Mouse (Mus musculus) MEL (cell line): ENCODE measurements around the gene Map2k5. TPM values are rescaled to one million over a fixed set of nuclear protein-coding genes. Genes with fewer than 3 reads are reported as not detected.

ENCODE experiments used
- DNase-seq: peaks from one replicate; pipeline ENCODE4 v3.0.0; 2011; ENCODE audit warnings: low read depth, low spot score
- H3K27ac ChIP-seq: 2 replicates; pipeline ENCODE4 v1.5.1; 2012; ENCODE audit warnings: low read depth, mild to moderate bottlenecking, control low read depth, low read length, moderate library complexity; ENCODE audit not compliant: control insufficient read depth
- H3K27me3 ChIP-seq, 2 experiments: fragments of 150-350 bp in 1 of 2; sonication (generic) in 1 of 2; 2 replicates each; pipeline ENCODE4 v1.6.1; 2012; ENCODE audit warnings: low read length in 2 of 2, mild to moderate bottlenecking in 2 of 2, improper control_type of control experiment in 1 of 2, moderate library complexity in 1 of 2; ENCODE audit not compliant: insufficient read depth in 2 of 2, control insufficient read depth in 1 of 2
- H3K36me3 ChIP-seq, 2 experiments: 2 replicates each; pipeline ENCODE4 v1.6.1; 2012 to 2014; ENCODE audit warnings: low read length in 2 of 2, improper control_type of control experiment in 1 of 2, inconsistent platforms in 1 of 2, mild to moderate bottlenecking in 1 of 2; ENCODE audit not compliant: insufficient read depth in 2 of 2, control insufficient read depth in 1 of 2
- H3K4me1 ChIP-seq, 2 experiments: fragments of 150-350 bp in 1 of 2; sonication (generic) in 1 of 2; 2 replicates each; pipeline ENCODE4 v1.6.1; 2012; ENCODE audit warnings: low read length in 2 of 2, improper control_type of control experiment in 1 of 2, mild to moderate bottlenecking in 1 of 2; ENCODE audit not compliant: insufficient read depth in 2 of 2, control insufficient read depth in 1 of 2
- H3K4me3 ChIP-seq, 2 experiments: fragments of 150-350 bp in 1 of 2; sonication (generic) in 1 of 2; 2 replicates each; pipeline ENCODE4 v1.5.1; 2012; ENCODE audit warnings: low read depth in 2 of 2, low read length in 2 of 2, mild to moderate bottlenecking in 2 of 2, moderate library complexity in 2 of 2, control low read depth in 1 of 2, improper control_type of control experiment in 1 of 2; ENCODE audit not compliant: control insufficient read depth in 1 of 2, insufficient read depth in 1 of 2
- H3K79me2 ChIP-seq: 2 replicates; pipeline ENCODE4 v1.6.1; 2012; ENCODE audit warnings: mild to moderate bottlenecking, low read length, moderate library complexity; ENCODE audit not compliant: control insufficient read depth, poor library complexity, insufficient read depth
- H3K9ac ChIP-seq: 2 replicates; pipeline ENCODE4 v1.6.1; 2012; ENCODE audit warnings: low read depth, mild to moderate bottlenecking, control low read depth, low read length, moderate library complexity; ENCODE audit not compliant: control insufficient read depth, poor library complexity, severe bottlenecking
- H3K9me3 ChIP-seq: fragments of 150-350 bp; sonication (generic); replicated peaks from 2 replicates; pipeline ENCODE4 v1.6.1; 2012; ENCODE audit warnings: mild to moderate bottlenecking, low read length, improper control_type of control experiment, moderate library complexity; ENCODE audit not compliant: insufficient read depth
- BHLHE40 ChIP-seq: IDR thresholded peaks from 2 replicates; pipeline ENCODE4 v1.6.1; 2012; ENCODE audit warnings: low read depth, mild to moderate bottlenecking, inconsistent platforms, low read length, improper control_type of control experiment, borderline replicate concordance
- CHD1 ChIP-seq: IDR thresholded peaks from 2 replicates; pipeline ENCODE4 v1.6.1; 2012; ENCODE audit warnings: low read depth, mild to moderate bottlenecking, inconsistent platforms, low read length, improper control_type of control experiment
- CTCF ChIP-seq, 3 experiments: IDR thresholded peaks in 2 of 3; conservative IDR thresholded peaks in 1 of 3; 2 replicates each; pipeline ENCODE4 v1.5.1; 2011 to 2012; ENCODE audit warnings: low read length in 3 of 3, low read depth in 2 of 3, mild to moderate bottlenecking in 2 of 3, improper control_type of control experiment in 1 of 3, inconsistent platforms in 1 of 3, mixed read lengths in 1 of 3, moderate library complexity in 1 of 3; ENCODE audit not compliant: control insufficient read depth in 1 of 3, insufficient read depth in 1 of 3, poor library complexity in 1 of 3, severe bottlenecking in 1 of 3
- EP300 ChIP-seq, 2 experiments: IDR thresholded peaks; 2 replicates each; pipeline ENCODE4 v1.6.1; 2011; ENCODE audit warnings: improper control_type of control experiment in 2 of 2, low read length in 2 of 2, low read depth in 1 of 2, mild to moderate bottlenecking in 1 of 2
- JUND ChIP-seq: IDR thresholded peaks from 2 replicates; pipeline ENCODE4 v1.6.1; 2011; ENCODE audit warnings: low read depth, mild to moderate bottlenecking, improper control_type of control experiment, low read length
- KAT2A ChIP-seq: conservative IDR thresholded peaks from 2 replicates; pipeline ENCODE4 v1.6.1; 2012; ENCODE audit warnings: low read depth, low read length, improper control_type of control experiment, inconsistent platforms
- MAX ChIP-seq: IDR thresholded peaks from 2 replicates; pipeline ENCODE4 v1.6.1; 2011; ENCODE audit warnings: low read length, improper control_type of control experiment
- MEF2A ChIP-seq: IDR thresholded peaks from 2 replicates; pipeline ENCODE4 v1.6.1; 2014; ENCODE audit warnings: low read depth, mild to moderate bottlenecking, inconsistent platforms, low read length, improper control_type of control experiment; ENCODE audit not compliant: poor library complexity, insufficient replicate concordance, severe bottlenecking; ENCODE audit errors: extremely low read depth
- MYB ChIP-seq: IDR thresholded peaks from 2 replicates; pipeline ENCODE4 v1.6.1; 2011; ENCODE audit warnings: mild to moderate bottlenecking, low read depth, low read length, improper control_type of control experiment
- MYC ChIP-seq: IDR thresholded peaks from 2 replicates; pipeline ENCODE4 v1.6.1; 2011; ENCODE audit warnings: low read depth, mild to moderate bottlenecking, low read length, improper control_type of control experiment, moderate library complexity
- NRF1 ChIP-seq: IDR thresholded peaks from 2 replicates; pipeline ENCODE4 v1.6.1; 2014; ENCODE audit warnings: low read depth, mild to moderate bottlenecking, inconsistent platforms, low read length, improper control_type of control experiment, moderate library complexity; ENCODE audit not compliant: poor library complexity, insufficient read depth, severe bottlenecking
- POLR2AphosphoS2 ChIP-seq: IDR thresholded peaks from 2 replicates; pipeline ENCODE4 v1.6.1; 2011; ENCODE audit warnings: low read length, improper control_type of control experiment
- RAD21 ChIP-seq: IDR thresholded peaks from 2 replicates; pipeline ENCODE4 v1.6.1; 2011; ENCODE audit warnings: mild to moderate bottlenecking, low read depth, low read length, improper control_type of control experiment
- RCOR1 ChIP-seq: IDR thresholded peaks from 2 replicates; pipeline ENCODE4 v1.6.1; 2012; ENCODE audit warnings: low read depth, mild to moderate bottlenecking, inconsistent platforms, low read length, improper control_type of control experiment
- TAL1 ChIP-seq: IDR thresholded peaks from 2 replicates; pipeline ENCODE4 v1.6.1; 2012; ENCODE audit warnings: mild to moderate bottlenecking, inconsistent platforms, low read length, moderate library complexity, mixed read lengths
- TCF12 ChIP-seq: IDR thresholded peaks from 2 replicates; pipeline ENCODE4 v1.6.1; 2014; ENCODE audit warnings: low read depth, mild to moderate bottlenecking, inconsistent platforms, low read length, improper control_type of control experiment, moderate library complexity
- USF1 ChIP-seq: IDR thresholded peaks from 2 replicates; pipeline ENCODE4 v1.6.1; 2014; ENCODE audit warnings: low read depth, mild to moderate bottlenecking, inconsistent platforms, low read length, improper control_type of control experiment, moderate library complexity
- ZC3H11A ChIP-seq: IDR thresholded peaks from 2 replicates; pipeline ENCODE4 v1.6.1; 2012; ENCODE audit warnings: low read depth, mild to moderate bottlenecking, inconsistent platforms, low read length, improper control_type of control experiment
- ZKSCAN1 ChIP-seq: IDR thresholded peaks from 2 replicates; pipeline ENCODE4 v1.6.1; 2012; ENCODE audit warnings: low read depth, mild to moderate bottlenecking, inconsistent platforms, low read length, improper control_type of control experiment, moderate library complexity
- ZNF384 ChIP-seq: IDR thresholded peaks from 2 replicates; pipeline ENCODE4 v1.6.1; 2012; ENCODE audit warnings: low read depth, mild to moderate bottlenecking, inconsistent platforms, low read length, improper control_type of control experiment
- polyA plus RNA-seq, 2 experiments: library from polyadenylated mRNA; stranded (reverse) in 1 of 2; unstranded in 1 of 2; fragments of >175 nt in 1 of 2; fragments of >200 nt in 1 of 2; gene quantifications; 2 replicates each; pipeline versions ENCODE4 v1.2.1 to v1.2.4; 2012; ENCODE audit warnings: low replicate concordance in 2 of 2, low read depth in 1 of 2; ENCODE audit not compliant: insufficient read length in 2 of 2, insufficient read depth in 1 of 2, missing spikeins in 1 of 2
- total RNA-seq: library from RNA; depleted of rRNA; stranded (reverse); fragments of 300-350 nt; gene quantifications from 2 replicates; pipeline ENCODE4 v1.2.3, GENCODE M21; 2012

Map2k5 gene
- total and polyA plus RNA-seq, 3 experiments: 9.6 to 29.1 TPM; not detected in 1

GRCm38 (mm10) chr9:63356278-63356677 is 21.4 kb downstream of the Map2k5 start:
- H3K36me3 ChIP-seq: no peaks in the 10 kb centered on the region; a peak in 1 of 4 replicates
- H3K9ac ChIP-seq: no peak overlapping the region
- DNase-seq: no peak

GRCm38 (mm10) chr9:63354168-63354567 is 23.5 kb downstream of the Map2k5 start:
- H3K9ac ChIP-seq: no peak overlapping the region
- H3K27me3 ChIP-seq: no peaks in the 10 kb centered on the region
- DNase-seq: peak; percentile 25
- TF ChIP-seq CHD1: no peak
- TF ChIP-seq TCF12: no peak
- no peak for TF ChIP-seq TAL1
- TF ChIP-seq JUND: no peak
- no peak for TF ChIP-seq MYB
- no peak for TF ChIP-seq BHLHE40
- TF ChIP-seq POLR2AphosphoS2: no peak
- no peak for TF ChIP-seq EP300 (IDR thresholded peaks at IDR 0.05; ENCODE audit: low read depth in 1 of 2, low read length in 2 of 2)
- TF ChIP-seq KAT2A: no peak
- no peak for TF ChIP-seq MEF2A
- TF ChIP-seq, all 39 proteins: peak for 0
- H3K36me3 ChIP-seq: no peaks in the 10 kb centered on the region; a peak in 1 of 4 replicates
- no peak overlapping the region for H3K4me3 ChIP-seq
- no peaks in the 10 kb centered on the region for H3K9me3 ChIP-seq
- H3K4me1 ChIP-seq: no peaks in the 10 kb centered on the region
- H3K79me2 ChIP-seq: no peaks in the 10 kb centered on the region
- no peak overlapping the region for H3K27ac ChIP-seq

More at GRCm38 (mm10) chr9:63356278-63356677, 21.4 kb downstream of the Map2k5 start:
- no peaks in the 10 kb centered on the region for H3K27me3 ChIP-seq
- no peak overlapping the region for H3K4me3 ChIP-seq
- no peak overlapping the region for H3K27ac ChIP-seq
- no peak for TF ChIP-seq RCOR1
- TF ChIP-seq CTCF (IDR thresholded peaks at IDR 0.05 in 2 of 3, conservative IDR thresholded peaks at IDR 0.05 in 1 of 3; ENCODE audit: control insufficient read depth in 1 of 3, insufficient read depth in 1 of 3, low read depth in 2 of 3, low read length in 3 of 3, poor library complexity in 1 of 3, severe bottlenecking in 1 of 3): no peak
- no peaks in the 10 kb centered on the region for H3K4me1 ChIP-seq
- H3K9me3 ChIP-seq: no peaks in the 10 kb centered on the region
- no peaks in the 10 kb centered on the region for H3K79me2 ChIP-seq

- no peak overlapping the region for H3K27ac ChIP-seq
- no peaks in the 10 kb centered on the region for H3K27me3 ChIP-seq
- H3K9ac ChIP-seq: no peak overlapping the region
- H3K4me3 ChIP-seq: no peak overlapping the region
- H3K36me3 ChIP-seq: no peaks in the 10 kb centered on the region; a peak in 1 of 4 replicates
- no peaks in the 10 kb centered on the region; a peak in 1 of 4 replicates for H3K4me1 ChIP-seq
- no peak for DNase-seq
- no peaks in the 10 kb centered on the region for H3K79me2 ChIP-seq
- TF ChIP-seq MAX (no peak), RAD21 (no peak), ZNF384 (no peak), RCOR1 (no peak), USF1 (no peak), ZC3H11A (no peak), MEF2A (no peak), MYC (no peak), NRF1 (no peak), ZKSCAN1 (no peak)
- H3K9me3 ChIP-seq: no peaks in the 10 kb centered on the region
Observed at GRCm38 (mm10) chr9:63350030-63350429, 27.7 kb downstream of the Map2k5 start.
